Mouse (Mus musculus) cerebellum, adult 11 months (tissue): ENCODE measurements around the gene Npepps.

Experiments
- DNase-seq: peaks from one replicate; pipeline ENCODE4 v3.0.0; 2022

The Npepps gene

GRCm38 (mm10) chr11:97184875-97185274, 95.6 kb downstream of the Npepps start:
- no peak for DNase-seq

- DNase-seq: no peak
These were observed 98.0 kb downstream of the Npepps start for GRCm38 (mm10) chr11:97182446-97182845.

GRCm38 (mm10) chr11:97181061-97181460, 99.4 kb downstream of the Npepps start:
- DNase-seq: no peak

GRCm38 (mm10) chr11:97178198-97178597, 102.2 kb downstream of the Npepps start:
- DNase-seq: no peak

- peak; percentile 38 for DNase-seq
These were observed 103.6 kb downstream of the Npepps start for GRCm38 (mm10) chr11:97176851-97177250.

- DNase-seq: no peak
These were observed 104.9 kb downstream of the Npepps start for GRCm38 (mm10) chr11:97175499-97175898.

GRCm38 (mm10) chr11:97160341-97160740, 120.1 kb downstream of the Npepps start:
- no peak for DNase-seq

- no peak for DNase-seq
These were observed 123.4 kb downstream of the Npepps start for GRCm38 (mm10) chr11:97156999-97157398.
